Mouse (Mus musculus) erythroblast, embryonic 14.5 days (primary cell): ENCODE results near the gene Akt1s1. TPM values are rescaled to one million over a fixed set of nuclear protein-coding genes. Genes with fewer than 3 reads are reported as not detected.
A peak's percentile ranks its signal among the peaks of the same experiment; 100 is the strongest.

ENCODE experiments used
- H3K27me3 ChIP-seq: 2 replicates; pipeline ENCODE4 v1.6.1; 2012; ENCODE audit warnings: inconsistent platforms; ENCODE audit not compliant: control insufficient read depth
- H3K36me3 ChIP-seq: 2 replicates; pipeline ENCODE4 v1.6.1; 2012; ENCODE audit warnings: mild to moderate bottlenecking, inconsistent platforms; ENCODE audit not compliant: control insufficient read depth
- H3K4me1 ChIP-seq: 2 replicates; pipeline ENCODE4 v1.6.1; 2012; ENCODE audit warnings: inconsistent platforms; ENCODE audit not compliant: control insufficient read depth
- H3K4me3 ChIP-seq: replicated peaks from 2 replicates; pipeline ENCODE3; 2012; ENCODE audit warnings: moderate library complexity, mild to moderate bottlenecking, inconsistent platforms
- H3K9me3 ChIP-seq: 2 replicates; pipeline ENCODE4 v1.6.1; 2012; ENCODE audit warnings: low read length, inconsistent platforms, mixed read lengths; ENCODE audit not compliant: control insufficient read depth
- GATA1 ChIP-seq: IDR thresholded peaks from 2 replicates; pipeline ENCODE4 v1.6.1; 2012; ENCODE audit warnings: low read length, inconsistent platforms, mixed read lengths
- TAL1 ChIP-seq: IDR thresholded peaks from 3 replicates; pipeline ENCODE4 v1.6.1; 2012; ENCODE audit warnings: low read length, inconsistent platforms, mixed read lengths
- polyA plus RNA-seq: library from polyadenylated mRNA; stranded (reverse); fragments of >175 nt; gene quantifications from 2 replicates; pipeline ENCODE4 v1.2.3, GENCODE M21; 2012

The Akt1s1 gene
- polyA plus RNA-seq, 1 experiment: 33.5 TPM

DNA sequence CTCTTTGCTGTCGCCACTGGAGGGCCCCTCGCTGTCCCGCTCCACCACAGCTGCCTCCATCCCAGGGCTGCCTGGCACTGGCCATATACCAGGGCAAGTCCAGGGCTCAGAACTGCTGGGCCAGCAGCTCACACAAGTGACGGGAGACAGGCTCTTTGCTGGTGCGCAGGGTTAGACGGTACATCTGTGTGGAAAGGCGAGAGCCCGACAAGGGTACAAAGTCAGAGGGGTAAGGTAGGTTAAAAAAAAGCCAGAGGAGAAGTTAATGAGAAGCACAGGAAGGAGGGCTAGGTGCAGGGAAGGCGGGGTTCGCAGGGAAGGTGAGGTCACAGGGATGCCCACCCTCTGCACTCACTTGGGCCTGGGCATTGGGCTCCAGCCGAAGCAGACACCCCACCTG lies 51.8 kb downstream of the Akt1s1 start:
- peaks cover 80% of the 10 kb centered on the region for H3K36me3 ChIP-seq
- no peaks in the 10 kb centered on the region for H3K27me3 ChIP-seq
- no peak overlapping the region for H3K4me3 ChIP-seq
- TF ChIP-seq GATA1 (no peak), TAL1 (no peak)
- no peaks in the 10 kb centered on the region for H3K9me3 ChIP-seq
- H3K4me1 ChIP-seq: peaks cover 70% of the 10 kb centered on the region

GRCm38 (mm10) chr7:44901230-44901722 lies 52.5 kb downstream of the Akt1s1 start:
- Histone ChIP-seq H3K36me3 (peaks cover 87% of the 10 kb centered on the region), H3K9me3 (no peaks in the 10 kb centered on the region), H3K4me1 (peaks cover 63% of the 10 kb centered on the region), H3K27me3 (no peaks in the 10 kb centered on the region), H3K4me3 (peak overlapping the region; percentile 35)
- TF ChIP-seq GATA1 (no peak), TAL1 (no peak)

Other genes starting within 250 kb of the Akt1s1 start
- under 0.01 TPM in 1 of 2 replicates, not detected in the other for gene Myh14, start 178.1 kb upstream of the Akt1s1 start, polyA plus RNA-seq
- not detected in 2 replicates for gene Izumo2, start 140.2 kb upstream of the Akt1s1 start, polyA plus RNA-seq
- 16.3 and 18.4 TPM in 2 replicates for gene Vrk3, start 100.6 kb upstream of the Akt1s1 start, polyA plus RNA-seq
- gene Zfp473, start 97.9 kb upstream of the Akt1s1 start, polyA plus RNA-seq: 0.03 and 0.07 TPM in 2 replicates
- gene Nup62, start 32.9 kb upstream of the Akt1s1 start, polyA plus RNA-seq: 6.9 and 10.5 TPM in 2 replicates
- gene Il4i1, start 32.6 kb upstream of the Akt1s1 start, polyA plus RNA-seq: 0.12 and 0.13 TPM in 2 replicates
- gene Atf5, start 32.3 kb upstream of the Akt1s1 start, polyA plus RNA-seq: 9.7 and 12.0 TPM in 2 replicates
- gene Tbc1d17, start 88 bp downstream of the Akt1s1 start, polyA plus RNA-seq: 7.7 and 10.0 TPM in 2 replicates
- gene Pnkp, start 8.1 kb downstream of the Akt1s1 start, polyA plus RNA-seq: 4.5 and 5.5 TPM in 2 replicates
- 7.3 and 8.9 TPM in 2 replicates for gene Ptov1, start 20.8 kb downstream of the Akt1s1 start, polyA plus RNA-seq
- 46.3 and 51.9 TPM in 2 replicates for gene Med25, start 43.7 kb downstream of the Akt1s1 start, polyA plus RNA-seq
- 2.6 TPM in 2 replicates for gene Fuz, start 47.1 kb downstream of the Akt1s1 start, polyA plus RNA-seq
- gene Ap2a1, start 80.5 kb downstream of the Akt1s1 start, polyA plus RNA-seq: 48.1 and 53.1 TPM in 2 replicates
- gene Tsks, start 94.2 kb downstream of the Akt1s1 start, polyA plus RNA-seq: not detected in 2 replicates
- gene Cpt1c, start 125.9 kb downstream of the Akt1s1 start, polyA plus RNA-seq: 0.05 and 0.07 TPM in 2 replicates
- gene Prmt1, start 137.6 kb downstream of the Akt1s1 start, polyA plus RNA-seq: 4.3 and 4.9 TPM in 2 replicates
- gene Irf3, start 148.7 kb downstream of the Akt1s1 start, polyA plus RNA-seq: 10.4 and 10.6 TPM in 2 replicates
- gene Bcl2l12, start 149.7 kb downstream of the Akt1s1 start, polyA plus RNA-seq: 6.1 and 6.4 TPM in 2 replicates
- gene Scaf1, start 167.4 kb downstream of the Akt1s1 start, polyA plus RNA-seq: 29.6 and 31.0 TPM in 2 replicates
- 0.45 and 0.53 TPM in 2 replicates for gene Rras, start 169.0 kb downstream of the Akt1s1 start, polyA plus RNA-seq
- gene Prr12, start 203.9 kb downstream of the Akt1s1 start, polyA plus RNA-seq: 1.6 and 2.9 TPM in 2 replicates
- 12.5 and 14.9 TPM in 2 replicates for gene Nosip, start 213.4 kb downstream of the Akt1s1 start, polyA plus RNA-seq
- 3.0 and 3.6 TPM in 2 replicates for gene Prrg2, start 213.7 kb downstream of the Akt1s1 start, polyA plus RNA-seq
- 0.86 and 0.91 TPM in 2 replicates for gene Rcn3, start 243.2 kb downstream of the Akt1s1 start, polyA plus RNA-seq